Mouse (Mus musculus): ENCODE data around the gene Gm13043.
"Not testable (repeated sequence)": the region's sequence is repeated elsewhere in the genome, so short reads cannot be mapped to it uniquely, and the experiment has no call there.

- TF ChIP-seq CTCF (conservative IDR thresholded peaks at IDR 0.05; ENCODE audit: low read length); POU5F1 (IDR thresholded peaks at IDR 0.05; ENCODE audit: borderline replicate concordance, low read length); NANOG (IDR thresholded peaks at IDR 0.05; ENCODE audit: borderline replicate concordance, low read length): not testable (repeated sequence)
Observed at GRCm38 (mm10) chr4:143535654-143536053, 24.5 kb downstream of the Gm13043 start, which contains the start of gene Gm13040.
